Mouse (Mus musculus) embryonic facial prominence, embryonic 10.5 days (tissue): Measurements from ENCODE around the gene Gpsm3. TPM values are rescaled to one million over a fixed set of nuclear protein-coding genes. Genes with fewer than 3 reads are reported as not detected.

Experiments
- DNase-seq: peaks from one replicate; pipeline ENCODE4 v3.0.0-alpha.2; 2017; ENCODE audit warnings: low spot score
- H3K27ac ChIP-seq: fragments of 300-500 bp; sonication (generic); replicated peaks from 2 replicates; pipeline ENCODE4 v1.5.1; 2016; ENCODE audit warnings: mild to moderate bottlenecking
- H3K27me3 ChIP-seq: fragments of 300-500 bp; sonication (generic); replicated peaks from 2 replicates; pipeline ENCODE4 v1.6.1; 2016; ENCODE audit warnings: low read depth, mild to moderate bottlenecking; ENCODE audit not compliant: poor library complexity, severe bottlenecking
- H3K36me3 ChIP-seq: fragments of 300-500 bp; sonication (generic); replicated peaks from 2 replicates; pipeline ENCODE4 v1.6.1; 2016; ENCODE audit warnings: mild to moderate bottlenecking, moderate library complexity
- H3K4me1 ChIP-seq: fragments of 300-500 bp; sonication (generic); 2 replicates; pipeline ENCODE4 v1.6.1; 2016
- H3K4me3 ChIP-seq: fragments of 300-500 bp; sonication (generic); 2 replicates; pipeline ENCODE4 v1.5.1; 2016; ENCODE audit warnings: mild to moderate bottlenecking, moderate library complexity
- H3K9me3 ChIP-seq: fragments of 300-500 bp; sonication (generic); 2 replicates; pipeline ENCODE4 v1.6.1; 2016; ENCODE audit warnings: mild to moderate bottlenecking
- WGBS: fragments of 180-500 bp; shearing (Covaris S2); methylation state at CpG from one replicate; pipeline ENCODE4 v1.1.7; 2016; 5-methylcytosine and 5-hydroxymethylcytosine counted together
- polyA plus RNA-seq: library from polyadenylated mRNA; unstranded; fragments of >200 nt; fragmentation: Nextera tagmentation; extraction: Ambion mirVana; gene quantifications from 2 replicates; pipeline ENCODE4 v1.2.1, GENCODE M21; 2016

The Gpsm3 gene
- polyA plus RNA-seq, 1 experiment from 2014 or later, result 10.1 TPM

- Histone ChIP-seq H3K27ac (peak overlapping the region; percentile 95), H3K36me3 (peaks cover 40% of the 10 kb centered on the region), H3K4me3 (peak overlapping the region; percentile 96), H3K4me1 (peaks cover 52% of the 10 kb centered on the region), H3K27me3 (no peaks in the 10 kb centered on the region), H3K9me3 (no peaks in the 10 kb centered on the region)
- DNase-seq, result no peak
- WGBS, result 18% methylated on average over 32 of the region's 32 CpGs
These were observed 16.8 kb downstream of the Gpsm3 start for GRCm38 (mm10) chr17:34606186-34607039.

GRCm38 (mm10) chr17:34607997-34608396 is 18.4 kb downstream of the Gpsm3 start:
- no peaks in the 10 kb centered on the region for H3K27me3 ChIP-seq
- 87% methylated on average over 7 of the region's 7 CpGs for WGBS
- H3K4me1 ChIP-seq, result peaks cover 40% of the 10 kb centered on the region
- no peak overlapping the region for H3K27ac ChIP-seq
- H3K36me3 ChIP-seq, result peaks cover 47% of the 10 kb centered on the region
- DNase-seq, result no peak
- H3K4me3 ChIP-seq, result peak overlapping the region; percentile 96; the same call in 1 of the 2 replicates
- H3K9me3 ChIP-seq, result no peaks in the 10 kb centered on the region

- H3K9me3 ChIP-seq, result no peaks in the 10 kb centered on the region
- H3K4me3 ChIP-seq, result no peak overlapping the region
- peaks cover 30% of the 10 kb centered on the region for H3K4me1 ChIP-seq
- no peak overlapping the region for H3K27ac ChIP-seq
- H3K36me3 ChIP-seq, result peaks cover 78% of the 10 kb centered on the region
- DNase-seq, result no peak
- H3K27me3 ChIP-seq, result no peaks in the 10 kb centered on the region
- WGBS, result 94% methylated on average over 8 of the region's 8 CpGs
These were observed 21.4 kb downstream of the Gpsm3 start for GRCm38 (mm10) chr17:34611050-34611449.

- peaks cover 86% of the 10 kb centered on the region for H3K36me3 ChIP-seq
- WGBS, result 89% methylated on average over 11 of the region's 11 CpGs
- H3K27ac ChIP-seq, result no peak overlapping the region
- no peaks in the 10 kb centered on the region for H3K9me3 ChIP-seq
- peaks cover 18% of the 10 kb centered on the region for H3K4me1 ChIP-seq
- no peaks in the 10 kb centered on the region for H3K27me3 ChIP-seq
- DNase-seq, result no peak
- H3K4me3 ChIP-seq, result peak overlapping the region; percentile 6; the same call in 1 of the 2 replicates
These were observed 23.5 kb downstream of the Gpsm3 start for GRCm38 (mm10) chr17:34613054-34613645.

- H3K4me3 ChIP-seq, result peak overlapping the region; percentile 6; the same call in 1 of the 2 replicates
- no peak overlapping the region; the same call in 1 of the 2 replicates for H3K27ac ChIP-seq
- H3K36me3 ChIP-seq, result peaks cover 80% of the 10 kb centered on the region
- no peaks in the 10 kb centered on the region for H3K9me3 ChIP-seq
- no peaks in the 10 kb centered on the region for H3K27me3 ChIP-seq
- peaks cover 14% of the 10 kb centered on the region for H3K4me1 ChIP-seq
- DNase-seq, result no peak
- 91% methylated on average over 10 of the region's 10 CpGs for WGBS
These were observed 24.2 kb downstream of the Gpsm3 start for GRCm38 (mm10) chr17:34613830-34614229.

- Histone ChIP-seq H3K27me3 (no peaks in the 10 kb centered on the region), H3K4me1 (peaks cover 14% of the 10 kb centered on the region), H3K36me3 (peaks cover 74% of the 10 kb centered on the region), H3K4me3 (0 out of 2 replicates have a peak within 1 kb of the TSS, but pooled peaks have one; percentile 9), H3K27ac (peak within 1 kb of the TSS; percentile 69), H3K9me3 (no peaks in the 10 kb centered on the region)
- DNase-seq, result no peak
- WGBS, result 54% methylated on average over 6 of the region's 6 CpGs
These were observed 26.3 kb downstream of the Gpsm3 start, which contains the start of gene Egfl8 for GRCm38 (mm10) chr17:34615871-34616270. Gene Egfl8 (minus strand): TSS chr17:34615971.

- H3K27ac ChIP-seq, result no peak overlapping the region
- no peaks in the 10 kb centered on the region for H3K9me3 ChIP-seq
- peak; percentile 70 for DNase-seq
- H3K4me3 ChIP-seq, result no peak overlapping the region
- H3K4me1 ChIP-seq, result peaks cover 14% of the 10 kb centered on the region
- WGBS, result 22% methylated on average over 6 of the region's 6 CpGs
- peaks cover 71% of the 10 kb centered on the region for H3K36me3 ChIP-seq
- no peaks in the 10 kb centered on the region for H3K27me3 ChIP-seq
These were observed 29.4 kb downstream of the Gpsm3 start for GRCm38 (mm10) chr17:34618999-34619398.

- Histone ChIP-seq H3K27me3 (no peaks in the 10 kb centered on the region), H3K9me3 (no peaks in the 10 kb centered on the region), H3K27ac (no peak overlapping the region), H3K4me3 (no peak overlapping the region), H3K4me1 (peaks cover 12% of the 10 kb centered on the region), H3K36me3 (peaks cover 63% of the 10 kb centered on the region)
- no peak for DNase-seq
- 94% methylated on average over 8 of the region's 8 CpGs for WGBS
These were observed 31.4 kb downstream of the Gpsm3 start for GRCm38 (mm10) chr17:34621006-34621405.

- no peaks in the 10 kb centered on the region for H3K9me3 ChIP-seq
- DNase-seq, result no peak
- no peak overlapping the region for H3K27ac ChIP-seq
- no peaks in the 10 kb centered on the region for H3K27me3 ChIP-seq
- H3K36me3 ChIP-seq, result peaks cover 46% of the 10 kb centered on the region
- peaks cover 23% of the 10 kb centered on the region for H3K4me1 ChIP-seq
- 89% methylated on average over 9 of the region's 9 CpGs for WGBS
- no peak overlapping the region for H3K4me3 ChIP-seq
These were observed 33.6 kb downstream of the Gpsm3 start for GRCm38 (mm10) chr17:34623161-34623560.

GRCm38 (mm10) chr17:34624981-34625380 is 35.4 kb downstream of the Gpsm3 start:
- Histone ChIP-seq H3K36me3 (peaks cover 43% of the 10 kb centered on the region), H3K4me3 (no peak overlapping the region), H3K4me1 (peaks cover 41% of the 10 kb centered on the region), H3K27ac (no peak overlapping the region), H3K27me3 (peaks cover 16% of the 10 kb centered on the region), H3K9me3 (no peaks in the 10 kb centered on the region)
- WGBS, result 96% methylated on average over 3 of the region's 3 CpGs
- no peak for DNase-seq

- peaks cover 53% of the 10 kb centered on the region for H3K4me1 ChIP-seq
These were observed 36.6 kb downstream of the Gpsm3 start for GRCm38 (mm10) chr17:34626062-34626772.

GRCm38 (mm10) chr17:34626773-34627092 is 37.1 kb downstream of the Gpsm3 start:
- under 1% methylated on average over 18 of the region's 18 CpGs for WGBS
- H3K9me3 ChIP-seq, result no peaks in the 10 kb centered on the region
- H3K4me1 ChIP-seq, result peaks cover 59% of the 10 kb centered on the region
- DNase-seq, result peak; percentile 66
- peak overlapping the region; percentile 77 for H3K4me3 ChIP-seq
- H3K27ac ChIP-seq, result peak overlapping the region; percentile 92
- H3K27me3 ChIP-seq, result peaks cover 33% of the 10 kb centered on the region
- H3K36me3 ChIP-seq, result peaks cover 35% of the 10 kb centered on the region

More at GRCm38 (mm10) chr17:34626062-34626772, 36.6 kb downstream of the Gpsm3 start:
- WGBS, result 50% methylated on average over 16 of the region's 16 CpGs
- Histone ChIP-seq H3K4me3 (peak overlapping the region; percentile 77), H3K36me3 (peaks cover 39% of the 10 kb centered on the region), H3K27me3 (peaks cover 28% of the 10 kb centered on the region), H3K27ac (peak overlapping the region; percentile 92), H3K9me3 (no peaks in the 10 kb centered on the region)
- DNase-seq, result no peak
